In the genomic region with DNA sequence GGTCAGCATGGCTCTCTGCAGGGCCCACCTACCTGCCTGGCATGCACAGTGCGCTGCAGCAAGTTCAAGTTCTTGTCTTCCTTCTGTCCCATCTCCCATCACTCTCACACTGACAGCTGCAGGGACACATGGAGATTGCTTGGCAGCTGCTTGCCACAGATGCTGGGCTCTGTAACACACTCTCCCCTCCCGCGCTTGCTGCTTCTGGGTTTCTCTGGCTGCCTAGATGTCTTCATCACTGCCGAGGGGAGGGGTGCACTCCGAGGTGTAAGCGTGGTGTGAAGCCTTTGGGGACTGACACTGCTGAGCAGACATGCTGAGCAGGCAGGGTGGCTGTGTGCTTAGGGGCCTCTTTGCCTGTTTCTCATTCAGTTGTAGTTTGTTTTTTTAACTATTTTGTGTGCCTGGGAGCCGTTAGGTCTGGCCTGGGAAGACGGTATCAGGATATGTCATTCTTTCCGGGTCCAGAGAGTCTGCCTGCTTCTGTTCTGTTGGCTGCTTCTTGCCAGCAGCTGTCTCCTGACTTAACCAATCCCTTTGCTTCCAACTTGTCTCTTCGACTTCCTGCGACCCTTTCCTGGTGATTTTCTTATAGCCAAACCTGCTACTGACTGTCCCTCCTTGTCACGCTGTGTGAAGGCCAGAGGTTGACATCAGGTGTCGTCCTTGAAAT, we compare ENCODE assay signal across 11 mouse cellular contexts.
A peak's percentile ranks its signal among the peaks of the same experiment; 100 is the strongest.
DNase-seq lines count a peak whose midpoint lies in the region; ATAC-seq and TF ChIP-seq lines count a peak whose summit lies in the region.
"Had no signal": no experiment of that assay in that cellular context is flagged by ENCODE, and none has a peak within 500 bp of the region (broad histone marks: within the 10 kb centered on the region; RNA-seq: fewer than 3 reads in every experiment).

No protein-coding gene starts in this region.

- ATAC-seq in embryonic facial prominence, embryonic 11.5 days (replicated peaks; ENCODE audit: insufficient number of reproducible peaks, low FRiP score, low TSS enrichment, low read depth): no peak
- no peak for ATAC-seq in midbrain, postnatal 0 days (ENCODE audit: low FRiP score)

- no peak for TF ChIP-seq CTCF in layer of hippocampus, adult 2 months (conservative IDR thresholded peaks at IDR 0.05)
- TF ChIP-seq CTCF in midbrain, postnatal 0 days (IDR thresholded peaks at IDR 0.05): no peak

- H3K36me3 ChIP-seq in embryonic facial prominence, embryonic 11.5 days (replicated peaks; ENCODE audit: control insufficient read depth, insufficient read depth, low read depth, low read length): no peaks in the 10 kb centered on the region
- H3K36me3 ChIP-seq in midbrain, postnatal 0 days (ENCODE audit: insufficient read depth, low read length): no peaks in the 10 kb centered on the region

- no peak overlapping the region for H3K4me2 ChIP-seq in embryonic facial prominence, embryonic 11.5 days (ENCODE audit: low read depth, low read length)
- H3K4me2 ChIP-seq in midbrain, postnatal 0 days (ENCODE audit: low read depth, low read length, poor library complexity, severe bottlenecking): no peak overlapping the region
- H3K4me2 ChIP-seq: liver, embryonic 11.5 days had no signal

- no peak overlapping the region for H3K4me3 ChIP-seq in layer of hippocampus, adult 2 months
- H3K4me3 ChIP-seq in embryonic facial prominence, embryonic 11.5 days (ENCODE audit: low read depth, low read length): no peak overlapping the region
- H3K4me3 ChIP-seq in midbrain, postnatal 0 days (ENCODE audit: low read depth, low read length): no peak overlapping the region
- H3K4me3 ChIP-seq: erythroblast, embryonic 14.5 days; myocyte had no signal

- H3K27ac ChIP-seq in layer of hippocampus, adult 2 months: peak overlapping the region; percentile 28; the same call in 1 of the 2 replicates
- no peak overlapping the region for H3K27ac ChIP-seq in embryonic facial prominence, embryonic 11.5 days (replicated peaks; ENCODE audit: low read depth, low read length)
- no peak overlapping the region for H3K27ac ChIP-seq in midbrain, postnatal 0 days (ENCODE audit: low read depth, low read length)

- H3K4me1 ChIP-seq in embryonic facial prominence, embryonic 11.5 days (ENCODE audit: control insufficient read depth, insufficient read depth, low read length): no peaks in the 10 kb centered on the region
- no peaks in the 10 kb centered on the region for H3K4me1 ChIP-seq in midbrain, postnatal 0 days (ENCODE audit: insufficient read depth, low read length)

- H3K27me3 ChIP-seq in embryonic facial prominence, embryonic 11.5 days (ENCODE audit: control insufficient read depth, insufficient read depth, low read length): no peaks in the 10 kb centered on the region
- no peaks in the 10 kb centered on the region for H3K27me3 ChIP-seq in midbrain, postnatal 0 days (ENCODE audit: insufficient read depth, low read length)

- H3K9me3 ChIP-seq in embryonic facial prominence, embryonic 11.5 days (replicated peaks; ENCODE audit: control insufficient read depth, low read length): no peaks in the 10 kb centered on the region
- no peaks in the 10 kb centered on the region for H3K9me3 ChIP-seq in midbrain, postnatal 0 days (ENCODE audit: low read length)

- no peak overlapping the region for H3K9ac ChIP-seq in embryonic facial prominence, embryonic 11.5 days (replicated peaks; ENCODE audit: low read length)
- H3K9ac ChIP-seq in midbrain, postnatal 0 days (replicated peaks; ENCODE audit: low read length, poor library complexity, severe bottlenecking): no peak overlapping the region

- 50% methylated on average over 13 of the region's 13 CpGs for WGBS in embryonic facial prominence, embryonic 11.5 days
- 55% methylated on average over 13 of the region's 13 CpGs for WGBS in midbrain, postnatal 0 days

- DNase-seq in layer of hippocampus, adult 2 months (ENCODE audit: low spot score in 2 of 2): peak in 1 of 2 experiments; percentile 16
- no peak for DNase-seq in layer of hippocampus, adult 9-10 months (ENCODE audit: low spot score)
- DNase-seq in embryonic facial prominence, embryonic 11.5 days (ENCODE audit: low spot score): peak; percentile 14
- peak; percentile 7 to 15 for DNase-seq in frontal cortex, postnatal 25 days (ENCODE audit: low spot score in 2 of 2)
- peak; percentile 41 for DNase-seq in midbrain, postnatal 0 days (ENCODE audit: low spot score)
- no peak for DNase-seq in kidney, postnatal 4 days
- DNase-seq in Muller cell, postnatal 12 days (ENCODE audit: inconsistent ontology term): no peak
- DNase-seq: kidney, adult 11 months had no signal

Comparison
In these comparisons a context has a peak if more than half of its experiments do, and no peak if none do; other contexts are left out.
1. DNase-seq: peak in embryonic facial prominence, embryonic 11.5 days (single experiment), frontal cortex, postnatal 25 days (2 of 2) and midbrain, postnatal 0 days (single experiment); none in layer of hippocampus, adult 9-10 months (single experiment), kidney, postnatal 4 days (0 of 2) and Muller cell, postnatal 12 days (single experiment).